Mouse (Mus musculus): ENCODE data around the gene Rhobtb3. TPM values are rescaled to one million over a fixed set of nuclear protein-coding genes. Genes with fewer than 3 reads are reported as not detected.

Rhobtb3 gene
- total RNA-seq, 2 experiments from 2014 or later = 23.1 to 26.0 TPM

Other genes starting within 250 kb of the Rhobtb3 start
- 10 to 100 TPM; 19.9 to 22.7 TPM for gene Ell2, start 237.2 kb downstream of the Rhobtb3 start, total RNA-seq (2021)
- 10 to 100 TPM; 35.2 to 36.7 TPM for gene Glrx, start 104.1 kb downstream of the Rhobtb3 start, total RNA-seq (2021)
- not detected for gene Spata9, start 23.2 kb upstream of the Rhobtb3 start, total RNA-seq (2021)
- gene Rfesd, start 74.8 kb upstream of the Rhobtb3 start, total RNA-seq (2021) = 10 to 100 TPM; 11.8 to 14.8 TPM
- not detected for gene Gpr150, start 113.1 kb upstream of the Rhobtb3 start, total RNA-seq (2021)
- 1 to 10 TPM; 5.1 to 7.1 TPM for gene Arsk, start 154.7 kb upstream of the Rhobtb3 start, total RNA-seq (2021)
- 10 to 100 TPM; 11.4 to 16.5 TPM for gene Ttc37, start 154.8 kb upstream of the Rhobtb3 start, total RNA-seq (2021)

Measured in gastrocnemius, postnatal 10 days (tissue).